Mouse (Mus musculus): ENCODE results near the gene Gm47959.
"Not testable (repeated sequence)": the region's sequence is repeated elsewhere in the genome, so short reads cannot be mapped to it uniquely, and the experiment has no call there.

Gm47959 gene

DNA sequence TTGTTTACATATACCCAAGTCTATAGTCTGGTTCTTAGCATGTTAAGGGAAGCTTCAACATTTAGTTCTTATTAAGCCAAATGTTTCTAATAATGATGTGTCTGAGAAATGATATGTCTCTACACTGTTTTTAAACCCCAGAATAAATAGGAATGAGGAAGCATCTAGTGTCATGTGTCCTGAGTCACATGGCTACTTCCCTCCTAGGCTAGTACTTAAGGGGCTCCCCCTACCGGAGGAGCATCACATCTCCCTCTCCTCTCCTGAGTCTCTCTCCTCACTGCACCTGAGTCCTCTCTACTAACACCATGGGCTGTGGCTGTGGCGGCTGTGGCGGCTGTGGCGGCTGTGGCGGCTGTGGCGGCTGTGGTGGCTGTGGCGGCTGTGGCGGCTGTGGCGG lies at the start of gene Gm47959:
Gene Gm47959, plus strand, starts transcription at position 243 of the 400 bp plus-strand sequence.
- DNase-seq (ENCODE audit: low spot score in 2 of 2) = not testable (repeated sequence)

DNA sequence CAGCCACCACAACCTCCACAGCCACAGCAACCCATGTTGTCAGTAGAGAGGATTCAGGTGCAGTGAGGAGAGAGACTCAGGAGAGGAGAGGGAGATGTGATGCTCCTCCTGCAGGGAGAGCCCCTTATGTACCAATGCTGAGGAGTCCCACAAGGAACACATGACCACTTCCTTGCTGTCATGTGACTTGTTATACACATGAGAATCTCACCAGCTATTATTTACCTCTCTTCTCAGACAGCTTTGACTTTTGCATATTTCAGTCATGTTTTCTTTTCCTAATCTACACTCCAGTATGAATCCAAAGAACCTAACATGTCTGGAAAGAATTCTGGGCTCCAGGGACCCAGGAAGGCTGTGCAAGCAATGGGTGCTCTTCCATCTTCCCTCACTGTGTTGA lies 44.4 kb upstream of the Gm47959 start, which contains the start of gene Gm7544:
Gene Gm7544, minus strand, starts transcription at position 101 of the 400 bp plus-strand sequence.
- DNase-seq (ENCODE audit: low spot score in 2 of 2) = not testable (repeated sequence)

DNA sequence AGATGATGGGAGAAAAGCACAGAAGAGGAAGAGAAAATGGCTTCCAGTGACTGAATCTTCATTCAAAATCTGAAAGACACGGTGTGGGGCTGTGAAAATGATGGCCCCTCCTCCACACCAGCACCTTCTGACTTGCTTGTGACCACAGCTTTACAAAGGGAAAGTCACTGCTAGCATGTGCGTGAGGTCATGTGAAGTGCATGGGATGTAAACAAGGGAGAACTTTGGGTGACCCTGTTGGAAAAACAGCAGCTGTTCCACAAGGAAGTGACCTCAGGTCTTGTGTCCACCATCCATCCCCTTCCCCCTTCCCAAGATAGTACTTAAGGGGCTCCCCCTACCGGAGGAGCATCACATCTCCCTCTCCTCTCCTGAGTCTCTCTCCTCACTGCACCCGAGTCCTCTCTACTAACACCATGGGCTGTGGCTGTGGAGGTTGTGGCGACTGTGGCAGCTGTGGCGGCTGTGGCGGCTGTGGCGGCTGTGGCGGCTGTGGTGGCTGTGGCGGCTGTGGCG lies 40.4 kb upstream of the Gm47959 start, which contains the start of gene Gm47955:
Gene Gm47955, plus strand, starts transcription at position 417 of the 516 bp plus-strand sequence.
- no peak for DNase-seq (ENCODE audit: low spot score in 2 of 2)

DNA sequence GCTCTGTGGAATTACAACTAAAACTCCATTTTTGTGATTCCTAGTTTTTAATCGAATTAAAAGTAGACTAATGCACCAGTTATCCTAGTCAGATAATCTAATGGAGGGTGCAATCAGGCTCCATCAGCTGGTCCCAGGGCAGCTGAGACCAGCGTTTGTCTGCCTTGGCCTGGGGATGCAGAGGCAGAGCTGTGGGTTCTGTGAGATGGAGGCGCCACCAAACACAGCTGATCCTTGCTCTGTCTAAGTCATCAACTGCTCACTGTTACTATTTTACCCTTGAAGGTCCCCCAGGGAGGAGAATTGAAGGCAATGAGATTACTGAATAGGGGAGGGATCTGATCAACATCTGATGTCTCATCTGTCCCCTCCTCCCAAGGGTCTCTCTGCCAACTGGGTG lies 33.9 kb upstream of the Gm47959 start:
- no peak for DNase-seq (ENCODE audit: low spot score in 2 of 2)

DNA sequence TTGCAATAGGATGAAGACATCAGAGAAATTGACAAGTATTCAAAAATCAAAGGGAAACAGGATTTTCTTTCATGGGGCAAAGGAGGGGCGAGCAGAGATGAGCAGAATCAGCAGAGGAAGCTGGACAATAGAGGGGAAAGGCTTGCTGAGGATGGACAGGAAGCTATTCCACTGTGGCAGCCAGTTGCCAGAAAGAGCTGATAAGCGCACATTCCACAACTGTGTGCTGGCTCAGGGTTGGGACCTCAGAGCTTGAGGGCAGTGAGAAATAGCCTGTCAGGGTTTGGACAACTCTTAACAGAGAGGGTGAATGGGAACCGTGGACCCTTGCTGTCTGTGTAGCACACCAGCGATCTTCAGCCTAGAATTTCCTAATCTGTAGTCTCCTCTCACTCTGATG lies 28.3 kb upstream of the Gm47959 start:
- DNase-seq (ENCODE audit: low spot score in 2 of 2) = no peak

DNA sequence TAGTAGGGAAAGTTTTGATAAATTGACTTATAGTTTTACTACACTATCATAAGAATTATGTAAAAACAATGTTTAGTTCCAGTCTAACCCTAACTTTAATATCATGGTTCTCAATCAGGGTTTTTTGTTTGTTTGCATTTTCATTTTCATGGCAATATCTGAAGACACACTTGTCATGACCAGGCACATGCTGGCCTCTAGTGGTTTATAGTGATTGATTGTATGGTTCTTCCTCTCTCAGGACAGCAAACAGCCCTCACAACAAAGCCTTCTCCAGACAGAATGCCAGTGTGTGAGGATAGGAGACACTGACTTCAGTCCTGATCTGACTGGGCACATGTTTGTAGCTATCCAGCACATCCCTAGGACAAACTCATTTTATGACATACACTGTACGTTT lies 27.1 kb upstream of the Gm47959 start:
- no peak for DNase-seq (ENCODE audit: low spot score in 2 of 2)

DNA sequence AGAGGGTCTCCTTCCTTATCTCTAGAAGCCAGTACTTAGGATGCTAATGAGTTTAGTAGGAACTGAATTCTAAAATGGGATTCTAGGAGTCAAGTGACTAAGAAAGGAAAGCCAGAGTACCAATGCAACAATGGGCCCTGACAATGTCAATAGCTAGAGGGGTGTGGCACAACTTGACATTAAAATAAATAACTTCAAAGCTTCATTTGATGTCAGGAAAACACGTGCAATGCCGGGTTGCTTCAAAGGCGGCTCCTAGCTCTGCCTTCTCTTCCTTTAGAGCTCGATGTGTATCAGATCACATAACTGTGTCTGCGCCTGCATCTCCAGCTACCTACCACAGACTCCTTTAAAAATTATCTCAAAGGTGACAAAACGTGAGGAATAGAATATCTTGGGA lies 26.4 kb upstream of the Gm47959 start:
- peak in 1 of 2 experiments; percentile 25 for DNase-seq (ENCODE audit: low spot score in 2 of 2)

DNA sequence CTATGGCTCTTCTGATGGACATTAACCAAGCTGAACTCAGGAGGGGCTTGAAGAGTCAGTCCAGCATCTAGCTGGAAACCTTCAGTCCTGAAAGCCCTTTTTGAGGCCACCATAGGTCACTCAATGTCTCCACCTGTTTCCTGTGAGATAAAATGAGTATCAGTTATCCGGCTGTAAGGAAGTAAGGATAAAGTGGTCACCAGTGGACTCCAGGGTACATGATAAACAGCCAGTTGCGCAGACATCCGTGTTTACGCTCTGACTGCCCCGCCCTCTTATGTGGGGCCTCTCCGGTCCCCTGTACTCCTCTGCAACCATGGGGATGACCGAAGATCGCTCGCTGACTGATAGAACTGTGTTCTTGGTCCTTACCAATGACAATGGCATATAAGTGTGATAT lies 26.0 kb upstream of the Gm47959 start:
- DNase-seq (ENCODE audit: low spot score in 2 of 2) = no peak

DNA sequence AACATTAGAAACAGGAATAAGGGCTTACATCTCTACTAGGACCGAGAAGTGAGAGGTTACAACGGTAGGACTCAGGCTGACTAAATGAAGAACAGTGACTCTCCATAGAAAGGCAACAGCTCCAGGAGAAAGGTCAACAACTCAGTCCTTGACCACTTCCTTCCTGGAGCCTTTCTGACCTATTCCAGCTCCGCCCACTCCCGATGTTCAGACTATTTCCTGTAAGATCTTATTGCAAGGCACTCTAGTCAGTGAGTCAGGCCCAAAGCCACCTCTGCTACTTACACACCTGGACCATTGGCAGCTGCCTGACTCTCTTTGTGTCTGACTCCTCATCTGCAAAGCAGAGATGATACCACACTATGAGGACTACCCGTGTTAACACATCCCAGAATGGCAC lies 24.6 kb upstream of the Gm47959 start:
- no peak for DNase-seq (ENCODE audit: low spot score in 2 of 2)

DNA sequence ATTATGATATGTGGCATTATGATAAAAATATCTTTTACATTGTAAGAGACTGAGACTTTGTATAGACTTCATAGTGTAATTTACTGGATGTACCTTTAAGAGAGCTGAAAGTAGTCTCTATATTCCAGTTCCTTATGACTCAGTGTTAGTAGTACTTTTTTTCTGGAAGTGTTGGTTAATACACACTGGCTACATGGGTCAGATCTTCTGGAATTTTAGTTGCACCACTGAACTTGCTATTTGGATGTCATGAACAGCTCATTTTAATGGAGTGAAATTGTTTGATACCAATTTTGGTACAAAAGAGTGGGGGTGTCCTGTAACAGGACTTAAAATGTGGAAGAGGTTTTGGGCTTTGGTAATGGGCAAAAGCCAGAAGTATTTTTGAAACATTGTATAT lies 22.5 kb upstream of the Gm47959 start:
- no peak for DNase-seq (ENCODE audit: low spot score in 2 of 2)

DNA sequence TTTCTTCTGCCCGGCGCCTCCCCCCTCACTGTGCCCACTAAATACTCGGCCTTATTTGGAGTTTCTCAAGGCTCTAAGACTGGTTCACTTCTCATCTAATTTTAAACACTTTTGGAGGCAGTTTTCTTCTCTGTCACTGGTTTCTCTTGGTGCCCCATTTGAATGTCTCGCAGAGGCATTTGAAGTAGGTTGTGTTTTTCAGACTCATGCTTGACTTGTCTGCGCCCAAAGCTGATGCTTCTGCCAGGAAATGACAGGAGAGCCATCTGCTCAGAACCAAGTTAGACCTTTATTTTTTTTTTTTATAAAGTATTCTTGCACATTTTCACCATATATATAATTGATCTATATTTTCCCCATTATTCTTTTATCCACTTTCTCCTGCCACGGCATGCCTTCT lies 13.6 kb upstream of the Gm47959 start:
- no peak for DNase-seq (ENCODE audit: low spot score in 2 of 2)

DNA sequence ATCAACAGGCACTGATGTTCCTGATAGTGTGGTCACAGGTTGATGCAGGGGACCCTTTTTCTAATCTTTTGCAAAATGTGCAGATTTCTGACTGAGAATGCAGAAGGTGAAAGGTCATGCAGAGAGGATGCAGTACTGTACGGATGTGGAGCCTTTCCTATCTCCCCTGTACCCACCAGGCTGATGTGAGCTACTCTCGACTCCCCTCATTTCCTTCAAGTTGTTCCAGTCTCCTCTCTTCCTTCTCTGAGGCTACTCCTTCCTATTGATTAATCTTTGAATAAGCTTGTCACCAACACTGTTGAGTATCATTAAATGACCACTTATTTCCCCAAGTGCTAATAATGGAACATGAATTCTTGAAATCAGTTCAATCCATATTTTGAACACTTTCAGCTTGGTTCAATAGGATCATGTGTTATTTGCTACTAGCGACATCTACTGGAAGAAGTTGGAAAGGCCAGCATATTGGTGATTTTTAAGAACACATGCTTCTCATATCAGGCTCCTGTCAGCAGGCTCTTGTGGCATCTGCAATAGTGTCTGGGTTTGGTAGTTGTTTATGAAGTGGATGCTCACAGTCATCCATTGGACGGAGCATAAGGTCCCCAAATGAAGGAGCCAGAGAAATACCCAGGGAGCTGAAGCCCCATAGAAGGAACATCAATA lies 12.7 kb upstream of the Gm47959 start:
- DNase-seq (ENCODE audit: low spot score in 2 of 2) = no peak

DNA sequence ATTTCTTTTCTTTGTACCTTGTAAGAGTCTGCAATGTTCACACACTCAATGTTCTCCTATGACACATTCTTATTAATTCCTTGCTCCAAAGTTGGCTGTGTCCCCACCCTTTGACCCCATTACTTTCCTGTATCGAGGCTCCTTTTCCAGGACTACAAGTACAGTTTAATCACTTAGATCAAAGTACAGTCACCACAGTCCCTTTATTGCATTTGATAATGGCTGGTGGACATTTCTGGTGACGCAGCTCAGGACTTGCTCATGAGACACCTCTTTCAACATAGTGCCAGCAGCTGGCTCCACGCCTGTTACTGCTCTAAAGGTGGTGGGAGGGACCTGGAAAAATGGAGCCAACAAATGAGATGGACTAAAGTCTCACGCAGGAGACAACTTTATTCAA lies 9.3 kb upstream of the Gm47959 start:
- no peak for DNase-seq (ENCODE audit: low spot score in 2 of 2)

DNA sequence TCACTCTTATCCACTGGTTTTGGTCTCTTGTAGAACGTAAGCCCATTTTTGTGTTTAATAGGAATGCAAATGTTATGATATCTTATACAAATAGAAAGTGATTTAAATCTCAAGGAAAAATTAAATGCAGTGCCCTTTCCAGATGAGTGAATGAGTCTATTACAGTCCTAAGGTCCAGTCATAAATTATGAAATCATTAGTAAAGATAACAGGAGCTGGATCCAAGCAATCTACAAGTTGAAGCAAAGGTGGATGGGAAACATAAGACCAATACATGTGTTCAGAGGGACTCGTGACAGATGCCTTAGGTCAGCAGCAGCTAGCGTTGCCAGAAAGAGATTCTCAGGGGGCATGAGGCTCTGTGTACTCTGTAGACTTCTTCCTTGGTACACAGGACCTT lies 8.8 kb upstream of the Gm47959 start:
- no peak for DNase-seq (ENCODE audit: low spot score in 2 of 2)

DNA sequence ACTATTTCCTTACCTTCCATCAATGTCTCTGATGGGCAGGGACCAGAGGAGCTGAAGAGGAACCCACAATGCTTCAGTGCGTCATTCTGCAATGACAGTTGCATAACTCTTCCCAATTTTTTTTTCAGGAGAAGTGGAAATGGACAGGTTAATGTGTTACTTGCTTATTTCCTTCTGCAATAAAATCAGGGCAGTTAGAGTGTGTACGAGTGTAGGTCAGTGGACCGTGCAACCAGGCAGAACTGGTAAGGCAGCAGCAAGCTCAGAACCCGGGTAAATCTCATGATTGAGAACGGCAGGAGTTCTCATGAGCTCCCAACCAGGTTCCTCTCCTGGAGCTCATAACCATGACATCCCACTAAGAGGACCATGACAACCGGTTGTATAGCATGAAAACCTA lies 8.3 kb upstream of the Gm47959 start:
- DNase-seq (ENCODE audit: low spot score in 2 of 2) = no peak

DNA sequence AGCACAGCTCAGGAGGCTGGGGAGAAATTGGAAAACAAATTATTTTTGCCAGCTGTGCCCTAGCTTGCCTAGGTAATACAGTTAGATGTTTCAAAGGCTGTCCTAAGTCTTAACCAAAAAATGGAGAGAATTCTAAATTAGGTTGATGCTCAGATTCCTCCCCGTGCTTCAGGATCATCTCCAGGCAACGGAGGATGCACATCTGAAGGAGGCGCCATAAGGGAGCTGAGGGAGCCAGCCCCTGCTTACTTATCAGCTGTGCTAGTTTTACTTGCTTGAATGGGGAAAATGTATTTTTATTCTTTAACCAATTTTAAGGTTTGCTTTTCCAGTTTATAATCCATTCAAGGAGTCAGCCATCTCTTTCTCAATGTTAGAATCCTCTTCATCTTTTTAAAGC lies 6.4 kb upstream of the Gm47959 start:
- no peak for DNase-seq (ENCODE audit: low spot score in 2 of 2)

DNA sequence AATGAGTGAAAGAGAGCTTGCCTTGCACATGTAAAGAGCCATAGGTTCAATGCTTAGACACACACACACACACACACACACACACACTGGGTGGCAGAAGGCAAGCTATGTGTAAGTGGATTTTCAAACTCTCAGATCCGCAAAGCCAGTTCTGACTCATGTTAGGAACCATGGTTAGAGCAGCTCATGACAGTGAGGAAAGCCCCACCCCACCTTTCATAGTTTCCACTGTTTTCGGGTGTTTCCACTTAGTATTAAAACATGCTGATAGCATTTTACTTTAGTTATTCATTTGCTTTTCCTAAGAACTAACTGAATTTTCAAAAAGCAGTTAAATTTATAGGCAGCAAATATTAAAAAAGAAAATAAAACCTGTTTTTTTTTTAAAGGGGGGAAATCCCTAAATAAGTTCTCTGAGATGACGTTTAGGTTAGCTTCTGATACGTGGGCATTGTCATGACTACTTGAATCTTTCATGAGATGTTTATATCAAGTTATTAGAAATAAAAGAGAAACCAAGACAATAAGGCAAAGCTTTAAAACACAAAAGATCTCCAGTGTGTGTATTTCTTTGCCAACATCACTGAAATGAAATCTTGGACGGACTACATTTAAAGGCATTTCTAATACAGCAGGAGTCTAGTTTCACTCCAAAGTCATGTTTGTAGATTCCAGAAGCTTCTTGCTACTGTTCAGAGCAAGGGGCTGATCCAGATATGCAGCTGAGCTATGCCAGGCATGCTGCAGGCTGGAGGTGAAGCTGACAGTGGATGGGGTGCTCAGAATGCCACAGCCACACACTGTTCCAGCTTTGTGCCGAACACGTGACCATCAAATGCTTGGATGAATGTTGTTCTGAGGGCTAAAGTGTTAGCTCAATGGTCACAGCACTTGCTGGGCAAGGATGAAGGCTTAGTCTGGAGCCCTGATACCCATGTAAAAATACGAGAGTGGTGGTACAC lies 6.2 kb downstream of the Gm47959 start:
- DNase-seq (ENCODE audit: low spot score in 2 of 2) = no peak

DNA sequence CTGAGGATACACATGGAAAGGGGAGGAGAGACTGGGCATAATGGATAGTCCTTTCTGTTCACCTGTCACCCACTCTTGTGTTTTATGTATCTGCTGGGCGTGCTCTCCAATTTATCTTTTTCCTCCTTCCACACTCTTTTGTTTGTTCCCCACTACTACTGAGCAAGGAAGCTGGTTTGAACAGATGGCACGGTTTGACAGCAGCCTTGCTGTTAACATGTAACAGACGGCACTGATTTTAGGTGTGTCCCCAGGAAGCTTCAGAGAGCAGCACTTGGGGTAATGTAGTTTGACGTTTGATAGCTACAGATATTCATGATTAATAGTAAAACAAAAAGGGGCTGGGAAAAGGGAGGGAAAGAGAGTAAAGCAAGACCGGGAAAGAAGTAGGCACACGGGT lies 7.1 kb downstream of the Gm47959 start:
- no peak for DNase-seq (ENCODE audit: low spot score in 2 of 2)

DNA sequence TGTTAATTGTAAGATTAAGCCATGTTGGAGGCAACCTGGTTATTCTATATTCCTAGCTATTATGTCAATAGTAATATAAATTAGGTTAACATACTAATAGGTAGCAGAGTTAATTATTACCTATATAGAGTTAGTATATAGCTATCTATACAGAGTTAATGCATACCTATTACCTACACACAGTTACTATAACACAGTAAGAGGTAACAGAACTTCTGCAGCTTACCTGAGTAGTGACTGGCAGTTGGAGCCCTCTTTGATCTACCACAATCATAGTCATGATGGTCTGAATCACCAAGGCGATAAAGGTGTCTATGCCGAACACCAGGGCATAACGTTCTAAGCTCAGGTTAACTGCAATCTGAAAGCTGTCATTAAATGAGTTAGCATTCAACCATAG lies 14.1 kb downstream of the Gm47959 start:
- DNase-seq (ENCODE audit: low spot score in 2 of 2) = no peak

DNA sequence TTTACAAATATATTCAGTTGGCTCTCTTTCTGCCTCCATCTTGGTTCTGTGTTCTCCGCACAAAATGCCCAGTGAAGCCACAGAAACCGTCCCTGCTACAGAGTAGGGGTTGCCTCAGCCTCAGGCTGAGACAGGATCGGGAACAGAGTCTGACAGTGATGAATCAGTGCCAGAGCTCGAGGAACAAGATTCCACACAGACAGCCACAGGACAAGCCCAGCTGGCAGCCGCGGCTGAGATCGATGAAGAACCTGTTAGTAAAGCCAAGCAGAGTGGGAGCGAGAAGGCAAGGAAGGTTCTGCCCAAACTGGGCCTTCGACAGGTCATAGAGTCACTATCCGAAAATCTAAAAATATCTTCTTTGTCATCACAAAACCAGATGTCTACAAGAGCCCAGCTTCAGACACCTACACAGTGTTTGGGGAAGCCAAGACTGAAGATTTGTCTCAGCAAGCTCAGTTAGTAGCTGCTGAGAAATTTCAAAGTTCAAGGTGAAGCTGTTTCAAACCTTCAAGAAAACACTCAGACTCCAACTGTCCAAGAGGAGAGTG lies 15.1 kb downstream of the Gm47959 start:
- peak in 1 of 2 experiments; percentile 42 for DNase-seq (ENCODE audit: low spot score in 2 of 2)

DNA sequence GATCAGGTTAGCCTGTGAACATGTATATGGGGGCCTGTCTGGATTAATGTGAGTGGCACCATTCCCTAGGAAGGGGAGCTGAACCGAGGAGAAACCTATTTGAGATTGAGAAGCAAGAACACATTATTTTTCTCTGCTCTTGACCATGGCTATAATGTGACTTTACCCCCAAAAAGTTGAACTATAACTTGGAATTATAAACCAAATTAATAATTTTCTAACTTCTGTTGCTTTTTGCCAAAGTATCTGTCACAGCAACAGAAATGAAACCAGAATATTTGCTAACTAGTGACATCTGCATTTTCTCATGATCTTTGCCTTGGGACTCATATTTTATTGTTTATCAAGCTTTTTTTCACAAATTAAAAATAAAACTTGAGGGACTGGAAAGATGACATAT lies 16.2 kb downstream of the Gm47959 start:
- DNase-seq (ENCODE audit: low spot score in 2 of 2) = no peak

DNA sequence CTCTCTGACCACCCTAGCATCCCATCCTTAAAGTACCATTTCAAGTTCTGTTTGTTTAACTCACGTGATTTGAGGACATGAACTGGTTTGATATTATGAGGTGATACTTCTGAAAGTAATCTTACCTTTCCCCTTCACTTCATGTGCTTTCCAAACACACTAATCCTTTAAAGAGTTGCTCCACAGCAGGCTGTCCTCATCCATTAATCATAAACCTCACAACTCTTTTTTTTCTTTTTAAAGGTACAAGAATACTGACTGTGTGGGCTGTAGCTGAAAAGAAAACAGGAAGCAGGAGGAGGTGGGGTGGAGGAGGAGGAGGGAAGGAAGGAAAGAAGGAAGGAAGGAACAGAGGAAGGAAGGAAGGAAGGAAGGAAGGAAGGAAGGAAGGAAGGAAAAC lies 31.6 kb downstream of the Gm47959 start:
- no peak for DNase-seq (ENCODE audit: low spot score in 2 of 2)
